Mouse (Mus musculus) heart, embryonic 10.5 days (tissue): ENCODE measurements around the gene Gpr157. TPM values are rescaled to one million over a fixed set of nuclear protein-coding genes. Genes with fewer than 3 reads are reported as not detected.
A peak's percentile ranks its signal among the peaks of the same experiment; 100 is the strongest.

Experiments used
- DNase-seq: peaks from one replicate; pipeline ENCODE4 v3.0.0-alpha.2; 2017; ENCODE audit warnings: low spot score
- H3K27ac ChIP-seq: fragments of 300-500 bp; sonication (generic); 2 replicates; pipeline ENCODE4 v1.5.1; 2016; ENCODE audit warnings: mild to moderate bottlenecking
- H3K27me3 ChIP-seq: fragments of 300-500 bp; sonication (generic); 2 replicates; pipeline ENCODE4 v1.6.1; 2016; ENCODE audit warnings: mild to moderate bottlenecking; ENCODE audit not compliant: poor library complexity, insufficient read depth, severe bottlenecking
- H3K36me3 ChIP-seq: fragments of 300-500 bp; sonication (generic); 2 replicates; pipeline ENCODE4 v1.6.1; 2016; ENCODE audit warnings: mild to moderate bottlenecking, moderate library complexity
- H3K4me1 ChIP-seq: fragments of 300-500 bp; sonication (generic); 2 replicates; pipeline ENCODE4 v1.6.1; 2016; ENCODE audit warnings: mild to moderate bottlenecking
- H3K4me3 ChIP-seq: fragments of 300-500 bp; sonication (generic); 2 replicates; pipeline ENCODE4 v1.5.1; 2016; ENCODE audit warnings: mild to moderate bottlenecking, moderate library complexity
- H3K9me3 ChIP-seq: fragments of 300-500 bp; sonication (generic); 2 replicates; pipeline ENCODE4 v1.6.1; 2016; ENCODE audit warnings: mild to moderate bottlenecking, moderate library complexity
- WGBS: fragments of 180-500 bp; shearing (Covaris S2); methylation state at CpG from one replicate; pipeline ENCODE4 v1.1.7; 2016; 5-methylcytosine and 5-hydroxymethylcytosine counted together
- microRNA counts: library from miRNA; unstranded; fragments of <30 nt; microRNA quantifications from one replicate; lab custom pipeline; 2017
- microRNA-seq: library from miRNA; unstranded; fragments of <30 nt; microRNA quantifications from one replicate; pipeline ENCODE4, GENCODE M21; 2017
- polyA plus RNA-seq: library from polyadenylated mRNA; unstranded; fragments of >200 nt; fragmentation: Nextera tagmentation; extraction: Ambion mirVana; gene quantifications from 2 replicates; pipeline ENCODE4 v1.2.1, GENCODE M21; 2016

The Gpr157 gene
- polyA plus RNA-seq, 1 experiment from 2014 or later = 0.85 TPM

DNA sequence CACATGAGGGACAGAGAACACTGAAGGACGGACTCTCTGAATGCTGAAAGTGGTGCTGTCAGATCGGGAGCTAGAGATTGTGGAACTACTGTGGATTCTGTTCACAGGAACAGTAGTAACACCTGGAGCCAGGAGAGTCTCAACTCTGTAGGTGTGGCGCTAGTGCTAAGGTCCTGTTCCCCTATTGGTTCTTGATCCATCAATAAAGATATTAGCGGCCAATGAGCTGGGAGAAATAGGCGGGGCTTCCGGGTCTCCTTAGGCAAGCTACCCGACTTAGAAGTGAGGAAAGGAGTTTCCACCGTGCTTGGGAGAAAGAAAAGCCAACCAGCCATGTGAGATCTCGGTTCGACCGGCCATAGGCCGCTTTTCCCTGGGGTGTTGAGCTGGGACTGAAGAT is 57.1 kb downstream of the Gpr157 start:
- Histone ChIP-seq H3K9me3 (peaks cover 5% of the 10 kb centered on the region; the same call in 1 of the 2 replicates), H3K27me3 (peaks cover 15% of the 10 kb centered on the region), H3K27ac (peak overlapping the region; percentile 36), H3K36me3 (0 out of 2 replicates have a peak, but pooled peaks cover 3% of the 10 kb centered on the region), H3K4me1 (peaks cover 8% of the 10 kb centered on the region; the same call in 1 of the 2 replicates), H3K4me3 (peak overlapping the region; percentile 33; the same call in 1 of the 2 replicates)
- WGBS = 15% methylated on average over 12 of the region's 12 CpGs
- no peak for DNase-seq

GRCm38 (mm10) chr4:150146286-150146685 is 59.1 kb downstream of the Gpr157 start:
- WGBS = 76% methylated on average over 4 of the region's 4 CpGs
- Histone ChIP-seq H3K9me3 (peaks cover 5% of the 10 kb centered on the region; the same call in 1 of the 2 replicates), H3K36me3 (0 out of 2 replicates have a peak, but pooled peaks cover 3% of the 10 kb centered on the region), H3K4me3 (no peak overlapping the region), H3K27me3 (no peaks in the 10 kb centered on the region), H3K4me1 (0 out of 2 replicates have a peak, but pooled peaks cover 6% of the 10 kb centered on the region), H3K27ac (no peak overlapping the region)
- DNase-seq = no peak

- Histone ChIP-seq H3K4me3 (no peak overlapping the region), H3K27me3 (no peaks in the 10 kb centered on the region), H3K4me1 (peaks cover 10% of the 10 kb centered on the region), H3K9me3 (peaks cover 5% of the 10 kb centered on the region; the same call in 1 of the 2 replicates), H3K27ac (no peak overlapping the region), H3K36me3 (no peaks in the 10 kb centered on the region)
- DNase-seq = no peak
- 75% methylated on average over 7 of the region's 7 CpGs for WGBS
These were observed 63.9 kb downstream of the Gpr157 start for GRCm38 (mm10) chr4:150151045-150151444.

DNA sequence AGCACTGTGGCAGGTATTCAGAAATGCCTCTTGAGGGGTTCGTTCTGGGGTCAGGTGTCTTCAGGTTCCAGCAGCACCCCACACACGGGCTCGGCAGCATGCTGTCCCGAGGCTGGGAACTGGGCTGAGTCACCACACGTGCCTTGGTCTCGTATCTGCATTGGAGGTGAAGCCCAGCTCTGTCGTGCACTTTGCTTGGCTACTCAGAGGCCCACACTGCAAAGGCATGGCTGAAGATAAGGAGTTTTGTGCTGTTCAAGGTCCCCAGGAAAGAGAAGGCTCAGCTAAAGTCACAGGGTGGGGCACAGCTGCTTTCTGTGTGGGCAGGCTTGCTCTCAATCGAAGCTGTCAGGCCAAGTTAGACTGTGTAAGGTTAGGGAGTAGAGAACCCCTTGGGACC is 65.3 kb downstream of the Gpr157 start:
- peaks cover 7% of the 10 kb centered on the region for H3K4me1 ChIP-seq
- no peak overlapping the region for H3K27ac ChIP-seq
- no peak overlapping the region for H3K4me3 ChIP-seq
- 60% methylated on average over 8 of the region's 8 CpGs for WGBS
- 0 out of 2 replicates have a peak, but pooled peaks cover 4% of the 10 kb centered on the region for H3K27me3 ChIP-seq
- H3K36me3 ChIP-seq = no peaks in the 10 kb centered on the region
- H3K9me3 ChIP-seq = peaks cover 5% of the 10 kb centered on the region; the same call in 1 of the 2 replicates
- DNase-seq = no peak

DNA sequence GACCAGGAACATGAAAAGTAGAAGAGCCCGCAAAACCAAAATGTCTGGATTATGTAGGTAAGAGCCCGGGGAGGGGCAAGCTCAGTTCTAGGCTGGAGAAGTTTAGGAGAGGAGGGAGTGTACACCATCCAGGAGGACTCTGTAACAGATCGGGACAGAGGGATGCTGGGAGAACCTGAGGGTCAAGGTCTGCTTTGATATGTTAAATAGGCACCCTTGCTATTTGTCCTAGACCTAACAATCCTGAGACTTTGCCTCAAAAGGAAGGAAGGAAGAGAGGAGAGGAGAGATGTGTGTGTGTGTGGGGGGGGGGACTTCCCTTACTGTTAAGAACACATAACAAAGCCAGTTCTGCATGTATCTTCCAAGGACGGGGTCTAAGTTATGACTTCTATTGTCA is 68.1 kb downstream of the Gpr157 start:
- Histone ChIP-seq H3K27me3 (peaks cover 12% of the 10 kb centered on the region; the same call in 1 of the 2 replicates), H3K36me3 (no peaks in the 10 kb centered on the region), H3K4me3 (no peak overlapping the region), H3K4me1 (peaks cover 13% of the 10 kb centered on the region), H3K9me3 (no peaks in the 10 kb centered on the region), H3K27ac (no peak overlapping the region)
- no peak for DNase-seq
- WGBS = 82% methylated on average over 4 of the region's 4 CpGs

MicroRNAs within 50 kb of the gene (microRNA counts, 519-probe panel; counts per million panel counts)
- microRNA mmu-miR-34a (lab: Ali Mortazavi, UCI) = not detected

Small RNA genes within 50 kb of the gene (microRNA-seq; reads per million reads assigned to microRNA genes)
- 137 reads per million, percentile 56 among the genes with 10 or more reads in this experiment for gene Mir34a

Other genes with a start within 250 kb of the Gpr157 start
- 3.9 and 9.2 TPM in 2 replicates for gene Spsb1, start 132.3 kb upstream of the Gpr157 start, polyA plus RNA-seq
- 5.8 and 9.0 TPM in 2 replicates for gene H6pd, start 78.3 kb upstream of the Gpr157 start, polyA plus RNA-seq
- gene Slc2a5, start 31.9 kb downstream of the Gpr157 start, polyA plus RNA-seq = 1.2 and 1.3 TPM in 2 replicates
- not detected in 2 replicates for gene Slc2a7, start 61.6 kb downstream of the Gpr157 start, polyA plus RNA-seq
- not detected in 2 replicates for gene Car6, start 114.0 kb downstream of the Gpr157 start, polyA plus RNA-seq
- gene Eno1, start 149.4 kb downstream of the Gpr157 start, polyA plus RNA-seq = 3,222 and 3,587 TPM in 2 replicates
- 27.6 and 31.6 TPM in 2 replicates for gene Rere, start 194.3 kb downstream of the Gpr157 start, polyA plus RNA-seq